Mouse (Mus musculus): Measurements from ENCODE around the gene Rhox4a. TPM values are rescaled to one million over a fixed set of nuclear protein-coding genes. Genes with fewer than 3 reads are reported as not detected.

Rhox4a gene
- 1.2 TPM for polyA plus RNA-seq (2017; shearing (Covaris generic))

GRCm38 (mm10) chrX:37265038-37265437 lies at the start of gene Rhox4a:
TSS of gene Rhox4a (plus strand) at chrX:37265338.

GRCm38 (mm10) chrX:37222158-37222557 lies 43.0 kb upstream of the Rhox4a start, which contains the start of gene Rhox1:
TSS of gene Rhox1 (minus strand) at chrX:37222258.

GRCm38 (mm10) chrX:37244676-37245075 lies 20.5 kb upstream of the Rhox4a start, which contains the start of gene Rhox2a:
TSS of gene Rhox2a (plus strand) at chrX:37244976.

GRCm38 (mm10) chrX:37249619-37250018 lies 15.5 kb upstream of the Rhox4a start, which contains the start of gene Rhox3a:
TSS of gene Rhox3a (plus strand) at chrX:37249919.

Other genes with a start within 250 kb of the Rhox4a start
- gene Sowahd, start 216.5 kb upstream of the Rhox4a start, polyA plus RNA-seq (2017; shearing (Covaris generic)): not detected
- 409 TPM for gene Rpl39, start 179.9 kb upstream of the Rhox4a start, polyA plus RNA-seq (2017; shearing (Covaris generic))
- gene Upf3b, start 155.0 kb upstream of the Rhox4a start, polyA plus RNA-seq (2017; shearing (Covaris generic)): 9.1 TPM
- gene Nkap, start 138.5 kb upstream of the Rhox4a start, polyA plus RNA-seq (2017; shearing (Covaris generic)): 13.2 TPM
- gene Akap14, start 96.5 kb upstream of the Rhox4a start, polyA plus RNA-seq (2017; shearing (Covaris generic)): not detected
- gene Ndufa1, start 74.2 kb upstream of the Rhox4a start, polyA plus RNA-seq (2017; shearing (Covaris generic)): 177 TPM
- 2.8 TPM for gene Rnf113a1, start 74.1 kb upstream of the Rhox4a start, polyA plus RNA-seq (2017; shearing (Covaris generic))
- not detected for gene Gm9, start 54.3 kb upstream of the Rhox4a start, polyA plus RNA-seq (2017; shearing (Covaris generic))
- gene Rhox1, start 43.1 kb upstream of the Rhox4a start, polyA plus RNA-seq (2017; shearing (Covaris generic)): not detected
- not detected for gene Rhox2a, start 20.4 kb upstream of the Rhox4a start, polyA plus RNA-seq (2017; shearing (Covaris generic))
- not detected for gene Rhox3a, start 15.4 kb upstream of the Rhox4a start, polyA plus RNA-seq (2017; shearing (Covaris generic))
- gene Rhox3a2, start 114.7 kb downstream of the Rhox4a start, polyA plus RNA-seq (2017; shearing (Covaris generic)): not detected
- not detected for gene Rhox4a2, start 125.5 kb downstream of the Rhox4a start, polyA plus RNA-seq (2017; shearing (Covaris generic))
- gene Rhox2b, start 146.7 kb downstream of the Rhox4a start, polyA plus RNA-seq (2017; shearing (Covaris generic)): not detected
- not detected for gene Rhox4b, start 167.2 kb downstream of the Rhox4a start, polyA plus RNA-seq (2017; shearing (Covaris generic))
- not detected for gene Rhox2c, start 188.3 kb downstream of the Rhox4a start, polyA plus RNA-seq (2017; shearing (Covaris generic))
- not detected for gene Rhox3c, start 193.2 kb downstream of the Rhox4a start, polyA plus RNA-seq (2017; shearing (Covaris generic))
- gene Rhox4c, start 215.0 kb downstream of the Rhox4a start, polyA plus RNA-seq (2017; shearing (Covaris generic)): 0.39 TPM
- gene Rhox2d, start 228.1 kb downstream of the Rhox4a start, polyA plus RNA-seq (2017; shearing (Covaris generic)): not detected
- 0.60 TPM for gene Rhox4d, start 249.0 kb downstream of the Rhox4a start, polyA plus RNA-seq (2017; shearing (Covaris generic))

Data from effector memory CD4-positive, alpha-beta T cell, adult 7 months (primary cell).